Mouse (Mus musculus) heart, adult 11 months (tissue): ENCODE data around the gene Nkx2-1.

ENCODE experiments used
- DNase-seq: peaks from one replicate; pipeline ENCODE4 v3.0.0; 2022

Nkx2-1 gene

GRCm38 (mm10) chr12:56536884-56537265 lies at the start of gene Nkx2-1:
Nkx2-1 (minus strand) TSS chr12:56536908.
- DNase-seq: peak; percentile 30

- DNase-seq: peak; percentile 88
Observed at GRCm38 (mm10) chr12:56541068-56541467, 4.4 kb upstream of the Nkx2-1 start.

GRCm38 (mm10) chr12:56540591-56540990 lies 3.9 kb upstream of the Nkx2-1 start:
- no peak for DNase-seq

GRCm38 (mm10) chr12:56538601-56539000 lies 1.9 kb upstream of the Nkx2-1 start:
- DNase-seq: no peak

- peak; percentile 58 for DNase-seq
Observed at GRCm38 (mm10) chr12:56537931-56538330, 1.2 kb upstream of the Nkx2-1 start.

GRCm38 (mm10) chr12:56537342-56537741 lies 634 bp upstream of the Nkx2-1 start:
- DNase-seq: peak; percentile 45

- peak; percentile 82 for DNase-seq
Observed at GRCm38 (mm10) chr12:56536174-56536883, 379 bp downstream of the Nkx2-1 start.

GRCm38 (mm10) chr12:56535411-56536173 lies 1.1 kb downstream of the Nkx2-1 start:
- no peak for DNase-seq

- peak; percentile 81 for DNase-seq
Observed at GRCm38 (mm10) chr12:56534651-56535326, 1.9 kb downstream of the Nkx2-1 start.

GRCm38 (mm10) chr12:56534311-56534650 lies 2.4 kb downstream of the Nkx2-1 start:
- DNase-seq: no peak

- DNase-seq: no peak
Observed at GRCm38 (mm10) chr12:56533501-56534310, 3.0 kb downstream of the Nkx2-1 start.

- peak; percentile 81 for DNase-seq
Observed at GRCm38 (mm10) chr12:56532986-56533495, 3.7 kb downstream of the Nkx2-1 start.

GRCm38 (mm10) chr12:56532142-56532541 lies 4.6 kb downstream of the Nkx2-1 start:
- DNase-seq: no peak

GRCm38 (mm10) chr12:56531051-56531620 lies 5.6 kb downstream of the Nkx2-1 start:
- DNase-seq: no peak

- no peak for DNase-seq
Observed at GRCm38 (mm10) chr12:56529931-56530330, 6.8 kb downstream of the Nkx2-1 start.

GRCm38 (mm10) chr12:56528881-56529681 lies 7.6 kb downstream of the Nkx2-1 start:
- DNase-seq: peak; percentile 81

GRCm38 (mm10) chr12:56528034-56528570 lies 8.6 kb downstream of the Nkx2-1 start:
- no peak for DNase-seq

- DNase-seq: no peak
Observed at GRCm38 (mm10) chr12:56527071-56527470, 9.6 kb downstream of the Nkx2-1 start.

- peak; percentile 43 for DNase-seq
Observed at GRCm38 (mm10) chr12:56525219-56525797, 11.4 kb downstream of the Nkx2-1 start.

- peak; percentile 69 for DNase-seq
Observed at GRCm38 (mm10) chr12:56524201-56524600, 12.5 kb downstream of the Nkx2-1 start.

GRCm38 (mm10) chr12:56522191-56522590 lies 14.5 kb downstream of the Nkx2-1 start:
- DNase-seq: no peak
